Mouse (Mus musculus): Measurements from ENCODE around the gene Aaas. TPM values are rescaled to one million over a fixed set of nuclear protein-coding genes. Genes with fewer than 3 reads are reported as not detected.

Gene Aaas
- polyA plus RNA-seq, 1 experiment = 38.1 TPM

DNA sequence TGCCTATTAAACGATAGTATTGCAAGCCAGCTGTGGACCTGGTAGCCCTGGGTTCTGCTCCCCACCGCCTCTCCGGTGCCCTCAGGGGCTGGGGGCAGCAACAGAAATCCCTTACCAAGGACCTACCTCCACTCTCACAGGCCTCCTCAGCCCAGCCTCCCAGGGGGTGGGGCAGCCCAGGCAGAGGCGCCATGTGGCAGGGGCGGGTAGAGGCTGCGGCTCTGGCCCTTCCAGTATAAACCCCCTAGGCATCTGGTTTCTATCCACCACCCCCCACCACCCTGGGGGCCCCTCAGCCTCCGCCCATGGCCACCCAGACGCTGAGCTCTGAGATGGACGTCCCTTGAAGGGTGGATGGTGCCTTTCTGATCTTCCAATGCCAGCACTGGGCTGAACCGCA lies 20.2 kb upstream of the Aaas start:
- no peak overlapping the region for H3K27ac ChIP-seq (ENCODE audit: insufficient read depth, low read depth, low read length)
- H3K27me3 ChIP-seq (replicated peaks; ENCODE audit: control insufficient read depth, insufficient read depth, low read length) = no peaks in the 10 kb centered on the region
- no peak overlapping the region for H3K4me3 ChIP-seq (ENCODE audit: insufficient read depth, low read depth, low read length)
- TF ChIP-seq CTCF (conservative IDR thresholded peaks at IDR 0.05; ENCODE audit: insufficient read depth, insufficient read length, low read depth, low read length) (no peak), POLR2A (IDR thresholded peaks at IDR 0.05; ENCODE audit: low read depth, low read length) (no peak)
- 40% methylated on average over 10 of the region's 10 CpGs for WGBS
- H3K4me1 ChIP-seq (ENCODE audit: control insufficient read depth, insufficient read depth, low read length) = no peaks in the 10 kb centered on the region
- no peak for DNase-seq
- H3K36me3 ChIP-seq (ENCODE audit: control insufficient read depth, insufficient read depth, low read length) = no peaks in the 10 kb centered on the region

DNA sequence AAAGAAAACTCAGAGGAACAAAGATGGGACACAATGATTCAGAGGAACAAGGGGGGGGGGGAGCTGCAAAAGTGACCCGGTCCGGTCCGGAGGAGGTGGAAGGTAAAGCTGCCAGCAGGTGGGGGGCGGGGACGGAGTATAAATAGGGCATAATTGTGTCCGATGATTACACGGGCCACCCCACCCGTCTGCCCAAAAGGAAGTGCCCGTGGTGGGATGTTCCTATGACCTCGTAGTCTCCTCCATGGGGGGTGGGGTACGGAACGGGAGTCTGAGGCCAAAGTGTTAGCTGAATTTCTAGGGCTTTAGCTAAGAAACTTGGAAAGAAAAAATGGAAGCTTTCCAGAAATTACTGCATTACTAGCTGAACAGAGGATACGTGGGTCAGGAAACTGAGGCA lies 19.4 kb upstream of the Aaas start:
- no peaks in the 10 kb centered on the region for H3K4me1 ChIP-seq (ENCODE audit: control insufficient read depth, insufficient read depth, low read length)
- no peaks in the 10 kb centered on the region for H3K36me3 ChIP-seq (ENCODE audit: control insufficient read depth, insufficient read depth, low read length)
- 19% methylated on average over 13 of the region's 13 CpGs for WGBS
- no peaks in the 10 kb centered on the region for H3K27me3 ChIP-seq (replicated peaks; ENCODE audit: control insufficient read depth, insufficient read depth, low read length)
- no peak overlapping the region for H3K27ac ChIP-seq (ENCODE audit: insufficient read depth, low read depth, low read length)
- H3K4me3 ChIP-seq (ENCODE audit: insufficient read depth, low read depth, low read length) = no peak overlapping the region
- no peak for DNase-seq
- TF ChIP-seq POLR2A (IDR thresholded peaks at IDR 0.05; ENCODE audit: low read depth, low read length) = no peak
- no peak for TF ChIP-seq CTCF (conservative IDR thresholded peaks at IDR 0.05; ENCODE audit: insufficient read depth, insufficient read length, low read depth, low read length)

DNA sequence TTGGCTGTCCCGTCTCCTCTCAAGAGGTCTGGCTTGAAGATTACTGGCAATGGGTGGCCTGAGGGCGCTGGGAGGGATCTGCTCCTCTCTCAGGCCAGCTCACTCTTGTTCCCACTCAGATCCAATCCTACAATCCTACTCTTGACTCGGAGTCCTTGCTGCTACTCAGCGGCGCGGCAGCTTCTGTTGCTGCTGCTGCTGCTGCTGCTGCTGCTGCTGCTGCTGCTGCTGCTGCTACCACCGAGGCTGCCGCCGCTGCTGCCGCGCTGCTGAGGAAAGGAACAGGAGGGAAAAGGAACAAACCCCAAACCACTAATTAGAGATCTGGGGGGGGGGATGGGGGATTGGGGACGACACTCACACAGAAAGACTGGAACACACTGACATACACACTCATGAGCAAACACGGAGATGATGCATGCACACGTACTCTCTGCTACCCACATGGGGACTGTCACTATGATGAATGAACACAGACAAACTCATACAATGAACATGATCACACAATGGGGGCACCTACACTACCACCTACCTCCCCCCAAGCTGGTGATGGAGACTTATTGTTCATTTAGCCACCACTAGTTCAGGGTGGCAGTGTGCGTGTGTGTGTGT lies 16.3 kb upstream of the Aaas start, which contains the start of gene Sp7:
Gene Sp7, minus strand, starts transcription at position 450 of the 612 bp plus-strand sequence.
- DNase-seq = no peak
- Histone ChIP-seq H3K27me3 (replicated peaks; ENCODE audit: control insufficient read depth, insufficient read depth, low read length) (no peaks in the 10 kb centered on the region), H3K4me3 (ENCODE audit: insufficient read depth, low read depth, low read length) (no peak within 1 kb of the TSS), H3K27ac (ENCODE audit: insufficient read depth, low read depth, low read length) (no peak within 1 kb of the TSS), H3K36me3 (ENCODE audit: control insufficient read depth, insufficient read depth, low read length) (no peaks in the 10 kb centered on the region), H3K4me1 (ENCODE audit: control insufficient read depth, insufficient read depth, low read length) (no peaks in the 10 kb centered on the region)
- no peak for TF ChIP-seq POLR2A (IDR thresholded peaks at IDR 0.05; ENCODE audit: low read depth, low read length)
- no peak for TF ChIP-seq CTCF (conservative IDR thresholded peaks at IDR 0.05; ENCODE audit: insufficient read depth, insufficient read length, low read depth, low read length)
- WGBS = 7% methylated on average over 15 of the region's 15 CpGs

DNA sequence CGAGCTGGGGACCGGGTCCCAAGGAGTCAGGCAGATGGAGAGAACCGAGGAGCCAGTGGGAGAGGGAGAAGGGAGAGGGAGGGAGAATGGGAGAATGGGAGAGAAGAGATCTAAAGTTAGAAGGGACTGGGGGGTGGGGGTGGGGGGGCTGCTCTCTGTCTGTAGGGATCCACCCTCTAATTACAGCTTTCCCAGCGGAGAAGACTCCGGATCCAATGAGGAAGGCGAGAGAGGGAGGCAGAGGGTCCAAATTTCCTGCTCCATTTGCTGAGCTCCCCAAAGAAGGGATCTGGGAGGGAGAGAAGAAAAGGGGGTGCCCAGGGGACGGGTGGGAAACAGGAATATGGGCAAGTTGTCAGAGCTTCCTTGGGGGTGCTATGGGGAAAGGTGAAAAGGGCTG lies 15.7 kb upstream of the Aaas start:
- Histone ChIP-seq H3K27ac (ENCODE audit: insufficient read depth, low read depth, low read length) (no peak overlapping the region), H3K4me3 (ENCODE audit: insufficient read depth, low read depth, low read length) (no peak overlapping the region), H3K27me3 (replicated peaks; ENCODE audit: control insufficient read depth, insufficient read depth, low read length) (no peaks in the 10 kb centered on the region), H3K4me1 (ENCODE audit: control insufficient read depth, insufficient read depth, low read length) (no peaks in the 10 kb centered on the region), H3K36me3 (ENCODE audit: control insufficient read depth, insufficient read depth, low read length) (no peaks in the 10 kb centered on the region)
- no peak for DNase-seq
- WGBS = 17% methylated on average over 7 of the region's 7 CpGs
- TF ChIP-seq POLR2A (IDR thresholded peaks at IDR 0.05; ENCODE audit: low read depth, low read length) (no peak), CTCF (conservative IDR thresholded peaks at IDR 0.05; ENCODE audit: insufficient read depth, insufficient read length, low read depth, low read length) (no peak)

DNA sequence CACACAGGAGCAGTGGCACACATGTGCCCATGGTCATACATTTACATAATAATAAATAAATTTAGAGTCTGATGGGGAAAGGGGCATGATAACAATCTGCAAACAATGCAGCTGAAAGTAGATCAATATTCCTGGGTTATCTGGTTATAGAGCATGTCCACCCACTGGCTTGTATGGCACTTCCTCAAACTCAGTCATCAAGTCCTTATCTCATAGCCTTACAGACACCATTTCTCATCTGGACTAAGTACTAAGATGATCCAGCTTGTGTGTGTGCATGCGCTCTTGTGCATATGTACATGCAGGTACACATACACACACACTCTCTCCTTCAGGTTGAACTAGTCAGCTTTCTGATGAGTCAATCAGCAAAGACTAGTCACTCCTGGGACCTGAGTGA lies 14.1 kb upstream of the Aaas start:
- TF ChIP-seq CTCF (conservative IDR thresholded peaks at IDR 0.05; ENCODE audit: insufficient read depth, insufficient read length, low read depth, low read length) = no peak
- TF ChIP-seq POLR2A (IDR thresholded peaks at IDR 0.05; ENCODE audit: low read depth, low read length) = no peak
- DNase-seq = no peak

DNA sequence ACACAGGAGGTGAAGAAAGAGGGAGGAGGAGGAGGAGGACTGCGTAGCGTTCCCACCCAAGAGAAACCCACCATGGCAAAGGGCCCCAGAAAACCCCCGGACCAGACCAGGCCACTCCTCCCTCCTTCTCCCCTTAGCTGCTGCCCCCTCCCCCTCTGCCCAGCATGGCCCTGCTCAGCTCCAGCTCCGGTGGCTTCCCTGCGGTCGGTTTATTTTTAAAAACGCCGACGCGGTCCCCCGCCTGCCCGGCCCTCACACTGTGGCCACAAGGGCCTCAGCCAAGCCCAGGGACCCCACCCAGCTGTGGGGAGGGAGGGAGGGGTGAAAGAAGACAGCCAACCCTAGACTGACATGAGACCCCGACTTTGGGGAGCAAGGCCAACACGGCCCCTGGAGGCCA lies 12.1 kb upstream of the Aaas start:
- Histone ChIP-seq H3K4me3 (ENCODE audit: insufficient read depth, low read depth, low read length) (no peak overlapping the region), H3K27me3 (replicated peaks; ENCODE audit: control insufficient read depth, insufficient read depth, low read length) (no peaks in the 10 kb centered on the region), H3K36me3 (ENCODE audit: control insufficient read depth, insufficient read depth, low read length) (no peaks in the 10 kb centered on the region), H3K27ac (ENCODE audit: insufficient read depth, low read depth, low read length) (no peak overlapping the region), H3K4me1 (ENCODE audit: control insufficient read depth, insufficient read depth, low read length) (no peaks in the 10 kb centered on the region)
- TF ChIP-seq POLR2A (IDR thresholded peaks at IDR 0.05; ENCODE audit: low read depth, low read length) = no peak
- TF ChIP-seq CTCF (conservative IDR thresholded peaks at IDR 0.05; ENCODE audit: insufficient read depth, insufficient read length, low read depth, low read length) = no peak
- WGBS = 21% methylated on average over 14 of the region's 14 CpGs
- no peak for DNase-seq

More for the DNA sequence above, 14.1 kb upstream of the Aaas start:
- H3K27ac ChIP-seq (ENCODE audit: insufficient read depth, low read depth, low read length) = no peak overlapping the region
- no peaks in the 10 kb centered on the region for H3K36me3 ChIP-seq (ENCODE audit: control insufficient read depth, insufficient read depth, low read length)
- H3K4me1 ChIP-seq (ENCODE audit: control insufficient read depth, insufficient read depth, low read length) = no peaks in the 10 kb centered on the region
- no peak overlapping the region for H3K4me3 ChIP-seq (ENCODE audit: insufficient read depth, low read depth, low read length)
- 100% methylated on average over 1 of the region's 1 CpGs for WGBS
- H3K27me3 ChIP-seq (replicated peaks; ENCODE audit: control insufficient read depth, insufficient read depth, low read length) = no peaks in the 10 kb centered on the region

DNA sequence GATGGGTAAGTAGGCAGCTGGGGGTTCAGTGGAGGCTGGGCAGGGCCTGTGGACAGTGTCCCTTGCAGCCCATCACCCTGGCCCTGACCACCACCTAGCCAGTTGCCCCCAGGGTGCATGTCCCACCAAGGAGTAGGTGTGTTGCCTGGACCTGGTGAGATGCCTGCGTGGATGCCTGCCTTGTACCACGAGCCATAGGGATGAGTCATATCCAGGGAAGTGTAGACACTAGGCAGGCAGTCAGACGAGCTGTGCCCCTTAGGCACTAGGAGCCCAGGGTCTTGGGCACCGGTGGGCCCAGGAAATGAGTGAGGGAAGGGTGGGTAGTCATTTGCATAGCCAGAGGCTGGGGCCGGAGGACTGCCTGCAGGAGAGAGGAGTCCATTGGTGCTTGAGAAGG lies 8.3 kb upstream of the Aaas start:
- DNase-seq = no peak
- no peak overlapping the region for H3K27ac ChIP-seq (ENCODE audit: insufficient read depth, low read depth, low read length)
- no peak for TF ChIP-seq POLR2A (IDR thresholded peaks at IDR 0.05; ENCODE audit: low read depth, low read length)
- TF ChIP-seq CTCF (conservative IDR thresholded peaks at IDR 0.05; ENCODE audit: insufficient read depth, insufficient read length, low read depth, low read length) = no peak
- H3K4me3 ChIP-seq (ENCODE audit: insufficient read depth, low read depth, low read length) = no peak overlapping the region
- WGBS = 46% methylated on average over 5 of the region's 5 CpGs
- H3K36me3 ChIP-seq (ENCODE audit: control insufficient read depth, insufficient read depth, low read length) = no peaks in the 10 kb centered on the region
- H3K27me3 ChIP-seq (replicated peaks; ENCODE audit: control insufficient read depth, insufficient read depth, low read length) = no peaks in the 10 kb centered on the region
- H3K4me1 ChIP-seq (ENCODE audit: control insufficient read depth, insufficient read depth, low read length) = no peaks in the 10 kb centered on the region
